In the genomic region with DNA sequence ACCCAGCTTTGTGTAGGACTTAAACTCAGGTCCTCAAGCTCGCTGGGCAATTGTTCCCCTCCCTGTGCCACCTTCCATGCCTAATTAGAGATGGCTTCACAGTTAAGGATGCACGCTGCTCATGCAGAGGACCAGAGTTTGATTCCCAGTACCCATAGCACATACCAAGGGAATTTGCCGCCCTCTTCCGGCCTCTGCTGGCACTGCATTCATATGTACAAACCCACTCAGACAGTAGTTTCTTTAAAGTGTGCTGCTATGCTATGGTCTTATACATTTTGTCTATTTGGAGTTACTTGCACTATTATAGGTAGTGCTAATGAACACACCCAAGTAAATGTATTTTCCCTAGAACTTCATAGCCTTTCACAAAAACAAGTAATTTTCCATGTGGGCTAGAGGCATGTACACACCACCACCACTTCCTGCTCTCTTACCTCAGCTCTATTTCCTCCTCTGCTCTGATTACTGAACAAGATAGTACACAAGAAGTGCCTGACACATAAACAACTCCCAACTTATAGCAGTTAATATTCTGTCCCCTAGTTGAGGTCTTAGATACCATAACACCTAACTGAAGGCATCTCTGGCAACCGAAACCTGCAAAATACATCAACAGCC, we compare ENCODE assay signal across 8 mouse cellular contexts. TPM values are rescaled to one million over a fixed set of nuclear protein-coding genes. Genes with fewer than 3 reads are reported as not detected.
DNase-seq lines count a peak whose midpoint lies in the region; ATAC-seq and TF ChIP-seq lines count a peak whose summit lies in the region.

No protein-coding gene starts in this region.

- no peak for ATAC-seq in heart, postnatal 0 days (ENCODE audit: insufficient read depth, low read depth)

- H3K27me3 ChIP-seq in heart, postnatal 0 days (ENCODE audit: control insufficient read depth, insufficient read depth, low read length), result no peaks in the 10 kb centered on the region
- H3K27me3 ChIP-seq in E14TG2a.4 (ENCODE audit: insufficient read depth, low read length), result no peaks in the 10 kb centered on the region

- no peak for DNase-seq in heart, postnatal 0 days (ENCODE audit: low spot score)
- no peak for DNase-seq in heart, adult 18-20 months
- DNase-seq in naive thymus-derived CD4-positive, alpha-beta T cell, adult 2 months (ENCODE audit: low read depth), result peak; percentile 81
- no peak for DNase-seq in embryo, embryonic 10 days (ENCODE audit: low spot score)
- no peak for DNase-seq in cerebellum, adult 11-12 months
- no peak for DNase-seq in left cerebral cortex, postnatal 25 days (ENCODE audit: low spot score in 2 of 2)

- H3K9me3 ChIP-seq in heart, postnatal 0 days (replicated peaks; ENCODE audit: control insufficient read depth, low read length), result no peaks in the 10 kb centered on the region
- H3K9me3 ChIP-seq in E14TG2a.4 (ENCODE audit: low read length), result no peaks in the 10 kb centered on the region

- no peak overlapping the region for H3K4me2 ChIP-seq in heart, postnatal 0 days (ENCODE audit: low read depth, low read length)

- no peak for TF ChIP-seq EP300 in heart, postnatal 0 days (IDR thresholded peaks at IDR 0.05; ENCODE audit: low read depth)

- no peak overlapping the region for H3K9ac ChIP-seq in heart, postnatal 0 days (replicated peaks; ENCODE audit: low read depth, low read length)

- H3K27ac ChIP-seq in heart, postnatal 0 days (ENCODE audit: low read depth), result no peak overlapping the region
- H3K27ac ChIP-seq in cortical plate, adult 2 months (ENCODE audit: insufficient read depth, low read length), result no peak overlapping the region

- no peak overlapping the region for H3K4me3 ChIP-seq in heart, postnatal 0 days (ENCODE audit: low read depth, low read length)
- H3K4me3 ChIP-seq in E14TG2a.4 (replicated peaks; ENCODE audit: low read length), result no peak overlapping the region
- no peak overlapping the region for H3K4me3 ChIP-seq in cortical plate, adult 2 months (ENCODE audit: insufficient read depth, low read length)

- H3K36me3 ChIP-seq in heart, postnatal 0 days (replicated peaks; ENCODE audit: control insufficient read depth, insufficient read depth, low read length), result no peaks in the 10 kb centered on the region
- no peaks in the 10 kb centered on the region for H3K36me3 ChIP-seq in E14TG2a.4 (ENCODE audit: insufficient read depth, low read length)

- intact Hi-C loops in left cerebral cortex, postnatal 25 days (cut with DNase I), result no loop called here

- peak; percentile 18; the same call in 1 of the 2 replicates for TF ChIP-seq CTCF in heart, postnatal 0 days (IDR thresholded peaks at IDR 0.05; ENCODE audit: low read depth)
- TF ChIP-seq CTCF in E14TG2a.4 (conservative IDR thresholded peaks at IDR 0.05; ENCODE audit: low read length), result peak; percentile 80
- TF ChIP-seq CTCF in cortical plate, adult 2 months (IDR thresholded peaks at IDR 0.05; ENCODE audit: extremely low read depth, insufficient read depth, low read length), result peak; percentile 14; the same call in 1 of the 2 replicates

- 66% methylated on average over 5 of the region's 5 CpGs for WGBS in heart, postnatal 0 days

- no peaks in the 10 kb centered on the region for H3K4me1 ChIP-seq in heart, postnatal 0 days (ENCODE audit: control insufficient read depth, insufficient read depth)
- H3K4me1 ChIP-seq in E14TG2a.4 (replicated peaks; ENCODE audit: low read depth, low read length), result peaks cover 19% of the 10 kb centered on the region
- H3K4me1 ChIP-seq in cortical plate, adult 2 months (ENCODE audit: control insufficient read depth, insufficient read depth, low read length), result no peaks in the 10 kb centered on the region

- no peak for TF ChIP-seq POLR2A in cortical plate, adult 2 months (IDR thresholded peaks at IDR 0.05; ENCODE audit: extremely low read depth, insufficient read depth, low read length)

RNA-seq across cellular contexts. Expression of gene Clint1, which starts 57.4 kb away (rescaled TPM):
- 32.3 and 33.8 TPM in 2 replicates for total RNA-seq in heart, postnatal 0 days (2014; rRNA removed; ENCODE audit: low replicate concordance)
- polyA plus RNA-seq in heart, postnatal 0 days (2015; fragmentation: Nextera tagmentation; extraction: Ambion mirVana), result 28.8 and 30.1 TPM in 2 replicates
- total RNA-seq in heart, adult 18-20 months (2021), result 10 to 100 TPM; 46.7 to 47.9 TPM
- polyA plus RNA-seq in cortical plate, adult 2 months (2012; rRNA removed), result 41.5 and 41.7 TPM in 2 replicates
- total RNA-seq in left cerebral cortex, postnatal 25 days (2021), result 10 to 100 TPM; 51.1 to 52.3 TPM

Comparison
In these comparisons a context has a peak if more than half of its experiments do, and no peak if none do; other contexts are left out.
1. CTCF ChIP-seq: peak in every context shown above with its lines; median percentile 80 in E14TG2a.4; 18 in heart, postnatal 0 days; 14 in cortical plate, adult 2 months.